Mouse (Mus musculus): ENCODE measurements around the gene Pate2. TPM values are rescaled to one million over a fixed set of nuclear protein-coding genes. Genes with fewer than 3 reads are reported as not detected.

The Pate2 gene
- polyA plus RNA-seq (2021; fragmentation: Nextera tagmentation) = 0.21 TPM in 1 of 2 replicates, not detected in the other
- long read RNA-seq, experiment 1 = 0 reads
- long read RNA-seq, experiment 2 = 0 reads

DNA sequence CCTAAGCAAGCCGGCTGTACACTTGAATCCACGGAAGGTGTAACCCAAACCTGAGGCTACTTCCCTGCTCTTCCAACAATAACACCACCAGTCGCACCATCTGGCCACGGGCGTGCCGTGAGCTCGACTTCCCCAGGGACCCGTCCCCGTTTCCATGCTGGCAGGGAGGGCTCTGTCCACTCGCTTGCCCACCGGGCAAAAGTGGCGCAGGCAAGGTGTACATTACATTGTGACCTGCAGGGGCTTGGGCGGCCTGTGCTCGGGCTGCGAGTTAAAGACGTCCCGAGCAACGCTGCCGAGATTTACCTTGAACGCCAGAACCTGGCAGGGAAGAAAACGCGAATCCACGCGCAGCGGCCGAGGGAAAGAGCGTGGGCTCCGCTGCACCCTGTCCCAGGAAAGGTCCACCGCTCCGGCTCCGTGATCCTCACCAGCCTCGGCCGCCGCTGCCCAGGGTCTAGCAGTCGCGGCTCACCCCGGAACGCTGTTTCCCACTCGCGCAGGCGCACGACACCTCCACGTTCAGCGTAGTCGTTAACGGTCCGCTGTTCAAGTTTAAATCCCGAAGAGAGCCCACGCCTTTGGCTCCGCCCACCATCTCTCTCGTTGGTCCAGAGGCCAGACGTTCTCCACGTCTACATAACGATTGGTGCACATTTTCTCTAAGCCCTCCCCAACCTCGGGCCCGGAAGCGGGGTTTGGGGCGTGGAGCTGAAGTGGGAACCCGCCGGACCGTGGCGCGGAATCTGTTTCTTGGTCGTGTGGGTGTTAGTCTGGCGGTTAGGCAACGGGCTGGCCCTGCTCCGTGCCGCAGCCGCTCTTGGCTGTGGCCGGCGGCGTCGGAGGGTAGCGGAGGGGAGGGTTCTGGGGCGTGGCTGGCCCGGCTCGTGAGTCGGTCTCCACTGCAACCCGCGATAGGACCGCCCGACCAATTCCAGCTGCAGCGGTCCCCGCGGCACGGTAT, at the start of gene Pate2, which contains the start of gene Hyls1:
Pate2 (plus strand) TSS at position 714 of the 964 bp plus-strand sequence.
Hyls1 (minus strand) TSS at position 828 of the 964 bp plus-strand sequence.

DNA sequence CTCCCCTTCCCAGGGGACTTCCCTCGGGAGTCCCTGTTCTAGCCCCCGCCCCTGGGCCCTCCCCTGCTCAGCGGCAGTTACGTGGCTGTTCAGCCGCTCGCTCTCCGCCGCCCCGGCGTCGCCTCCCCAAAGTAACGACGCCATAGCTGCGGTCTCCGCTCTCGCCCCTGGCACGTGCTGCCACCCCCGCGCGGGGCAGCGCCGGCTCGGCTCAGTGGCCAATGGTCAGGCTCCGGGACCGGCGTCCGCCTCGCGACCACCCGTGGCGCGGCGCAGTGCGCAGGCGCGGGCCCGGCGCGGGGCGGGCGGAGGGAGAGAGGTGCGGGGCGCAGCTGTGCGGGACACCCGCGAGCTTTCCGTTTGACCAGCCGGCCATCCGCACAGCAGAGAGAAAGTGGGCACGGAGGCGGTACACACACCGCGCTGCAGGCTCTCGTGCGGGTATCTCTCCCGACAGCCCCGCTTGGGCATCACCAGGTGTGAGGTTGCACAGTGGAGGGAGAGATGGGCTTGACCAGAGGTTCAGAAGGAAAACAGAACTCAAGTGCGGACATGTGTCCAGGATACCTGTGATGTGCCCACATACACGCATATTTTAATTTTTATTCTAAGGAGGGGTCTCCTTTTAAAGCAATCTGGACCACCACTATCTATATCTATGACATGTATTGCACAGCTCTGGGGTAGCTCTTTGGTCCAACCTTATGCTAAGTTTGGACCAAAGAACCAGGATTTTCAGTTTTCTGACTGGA, 11.7 kb upstream of the Pate2 start, which contains the start of the genes Ddx25 and Pus3:
Ddx25 (minus strand) TSS at position 272 of the 752 bp plus-strand sequence.
Pus3 (plus strand) TSS at position 339 of the 752 bp plus-strand sequence.

DNA sequence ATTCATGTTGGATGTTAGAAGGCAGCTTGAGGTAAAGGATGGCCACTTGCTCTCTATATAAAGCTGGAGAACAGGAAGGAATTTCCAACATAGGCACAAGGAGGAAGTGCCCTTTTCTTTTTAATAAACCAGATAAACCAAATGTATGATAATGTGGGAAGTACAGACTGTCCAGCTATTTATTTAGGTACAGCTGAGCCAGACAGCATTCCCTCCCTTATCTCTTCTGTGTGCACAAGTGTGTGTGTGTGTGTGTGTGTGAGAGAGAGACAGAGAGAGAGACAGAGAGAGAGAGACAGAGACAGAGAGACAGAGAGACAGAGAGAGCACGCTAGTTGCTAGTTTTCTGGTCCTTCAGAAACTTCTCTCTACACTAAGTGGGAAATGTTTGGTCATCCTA, 41.8 kb downstream of the Pate2 start, which contains the start of gene Pate4:
Pate4 (minus strand) TSS at position 101 of the 400 bp plus-strand sequence.

DNA sequence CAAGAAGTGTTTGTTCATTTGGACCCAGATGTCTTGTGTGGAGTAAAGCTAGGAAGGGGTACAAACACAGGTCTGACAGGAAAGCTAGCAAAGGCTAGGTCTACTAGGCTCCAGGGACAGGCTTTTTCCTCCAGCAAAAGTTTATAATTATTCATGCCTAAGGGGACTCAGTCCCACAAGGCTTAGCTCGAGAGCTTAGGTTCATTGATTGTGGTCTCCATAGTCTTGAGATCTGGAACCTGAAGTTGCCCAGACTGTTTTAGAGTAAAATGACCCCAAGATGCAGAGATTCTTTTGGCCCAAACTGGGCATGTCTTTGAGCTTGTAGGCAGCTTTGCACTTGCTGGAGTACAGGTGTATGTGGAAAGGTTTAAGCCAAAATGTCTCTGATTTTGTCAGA, 78.0 kb downstream of the Pate2 start, which contains the start of gene Pate3:
Pate3 (minus strand) TSS at position 101 of the 400 bp plus-strand sequence.

DNA sequence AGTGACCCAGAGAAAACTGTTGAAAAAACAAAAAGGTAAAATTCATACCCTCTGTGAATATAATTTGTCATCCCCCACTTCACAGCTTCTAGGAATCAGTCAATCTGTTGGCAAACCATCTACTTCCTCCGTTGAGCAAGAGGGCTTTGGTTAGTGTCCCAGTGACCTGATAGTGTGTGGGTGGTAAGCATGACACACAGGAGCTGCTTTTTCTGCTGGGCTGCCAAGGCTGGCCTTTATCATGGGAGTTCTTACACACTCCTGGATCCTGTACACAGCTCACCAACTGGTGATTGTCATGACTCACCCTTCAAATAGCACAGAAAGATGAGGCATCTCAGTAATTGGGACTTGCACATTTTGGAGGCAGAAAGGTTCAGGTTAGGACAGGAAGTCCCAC, 116.9 kb downstream of the Pate2 start, which contains the start of gene Pate1:
Pate1 (minus strand) TSS at position 378 of the 400 bp plus-strand sequence.

Other genes with a start within 250 kb of the Pate2 start
- gene Cdon, start 149.2 kb upstream of the Pate2 start, polyA plus RNA-seq (2021; fragmentation: Nextera tagmentation) = 0.59 and 0.90 TPM in 2 replicates
- gene Gm1113, start 52.0 kb upstream of the Pate2 start, polyA plus RNA-seq (2021; fragmentation: Nextera tagmentation) = not detected in 2 replicates
- gene Ddx25, start 11.8 kb upstream of the Pate2 start, polyA plus RNA-seq (2021; fragmentation: Nextera tagmentation) = 17.3 and 19.1 TPM in 2 replicates
- 5.2 and 6.0 TPM in 2 replicates for gene Pus3, start 11.7 kb upstream of the Pate2 start, polyA plus RNA-seq (2021; fragmentation: Nextera tagmentation)
- gene Hyls1, start 114 bp downstream of the Pate2 start, polyA plus RNA-seq (2021; fragmentation: Nextera tagmentation) = 3.8 and 4.2 TPM in 2 replicates
- not detected in 2 replicates for gene Pate4, start 41.7 kb downstream of the Pate2 start, polyA plus RNA-seq (2021; fragmentation: Nextera tagmentation)
- not detected in 2 replicates for gene Pate3, start 77.9 kb downstream of the Pate2 start, polyA plus RNA-seq (2021; fragmentation: Nextera tagmentation)
- gene Pate1, start 117.1 kb downstream of the Pate2 start, polyA plus RNA-seq (2021; fragmentation: Nextera tagmentation) = not detected in 2 replicates
- gene Gm17677, start 170.8 kb downstream of the Pate2 start, polyA plus RNA-seq (2021; fragmentation: Nextera tagmentation) = not detected in 2 replicates
- not detected in 2 replicates for gene Gm17727, start 207.8 kb downstream of the Pate2 start, polyA plus RNA-seq (2021; fragmentation: Nextera tagmentation)
- gene Gm27235, start 219.8 kb downstream of the Pate2 start, polyA plus RNA-seq (2021; fragmentation: Nextera tagmentation) = not detected in 2 replicates
- not detected in 2 replicates for gene D730048I06Rik, start 219.8 kb downstream of the Pate2 start, polyA plus RNA-seq (2021; fragmentation: Nextera tagmentation)